Mouse (Mus musculus) embryonic fibroblast, embryonic 13.5 days (primary cell): ENCODE results near the gene Bckdhb.

ENCODE experiments used
- CTCF ChIP-seq: IDR thresholded peaks from 2 replicates; pipeline ENCODE4 v1.5.1; 2011; ENCODE audit warnings: mild to moderate bottlenecking, control low read depth, low read length, moderate library complexity, borderline replicate concordance; ENCODE audit not compliant: insufficient read depth
- POLR2A ChIP-seq: IDR thresholded peaks from 2 replicates; pipeline ENCODE4 v1.6.1; 2011; ENCODE audit warnings: low read depth, mild to moderate bottlenecking, control low read depth, low read length, moderate library complexity

- TF ChIP-seq CTCF (no peak), POLR2A (no peak)
These were observed 56.3 kb downstream of the Bckdhb start for GRCm38 (mm10) chr9:83981234-83981633.
